Mouse (Mus musculus): ENCODE data around the gene Sycp1. TPM values are rescaled to one million over a fixed set of nuclear protein-coding genes. Genes with fewer than 3 reads are reported as not detected.

The Sycp1 gene
- polyA plus RNA-seq, 1 experiment from 2014 or later = 0.11 TPM

- no peaks in the 10 kb centered on the region for H3K4me1 ChIP-seq (replicated peaks; ENCODE audit: control insufficient read depth, insufficient read depth, low read length)
- H3K9ac ChIP-seq (ENCODE audit: low read depth, low read length) = no peak overlapping the region
- H3K36me3 ChIP-seq (ENCODE audit: control insufficient read depth, insufficient read depth, low read length) = no peaks in the 10 kb centered on the region
- no peak overlapping the region for H3K4me2 ChIP-seq (replicated peaks; ENCODE audit: low read depth, low read length)
- 7% methylated on average over 3 of the region's 3 CpGs for WGBS
- no peak for ATAC-seq (ENCODE audit: low FRiP score)
- peak; percentile 85 for DNase-seq (ENCODE audit: low spot score)
- no peaks in the 10 kb centered on the region for H3K27me3 ChIP-seq (ENCODE audit: control insufficient read depth, insufficient read depth, low read length)
- no peak overlapping the region for H3K27ac ChIP-seq (ENCODE audit: low read depth, low read length)
- H3K4me3 ChIP-seq (ENCODE audit: low read depth, low read length) = no peak overlapping the region
- no peaks in the 10 kb centered on the region for H3K9me3 ChIP-seq (ENCODE audit: control insufficient read depth, low read length)
These were observed 132.0 kb downstream of the Sycp1 start for GRCm38 (mm10) chr3:102803937-102804336.

- WGBS = 49% methylated on average over 4 of the region's 4 CpGs
- no peak for DNase-seq (ENCODE audit: low spot score)
- Histone ChIP-seq H3K9ac (ENCODE audit: low read depth, low read length) (no peak overlapping the region), H3K27ac (ENCODE audit: low read depth, low read length) (no peak overlapping the region), H3K4me3 (ENCODE audit: low read depth, low read length) (no peak overlapping the region), H3K27me3 (ENCODE audit: control insufficient read depth, insufficient read depth, low read length) (no peaks in the 10 kb centered on the region), H3K4me1 (replicated peaks; ENCODE audit: control insufficient read depth, insufficient read depth, low read length) (no peaks in the 10 kb centered on the region), H3K9me3 (ENCODE audit: control insufficient read depth, low read length) (no peaks in the 10 kb centered on the region), H3K36me3 (ENCODE audit: control insufficient read depth, insufficient read depth, low read length) (no peaks in the 10 kb centered on the region), H3K4me2 (replicated peaks; ENCODE audit: low read depth, low read length) (no peak overlapping the region)
- no peak for ATAC-seq (ENCODE audit: low FRiP score)
These were observed 148.5 kb downstream of the Sycp1 start for GRCm38 (mm10) chr3:102787369-102787768.

GRCm38 (mm10) chr3:102782618-102783017 is 153.3 kb downstream of the Sycp1 start, which contains the start of gene Tshb:
Gene Tshb (minus strand): TSS chr3:102782718.
- H3K36me3 ChIP-seq (ENCODE audit: control insufficient read depth, insufficient read depth, low read length) = no peaks in the 10 kb centered on the region
- H3K9me3 ChIP-seq (ENCODE audit: control insufficient read depth, low read length) = no peaks in the 10 kb centered on the region
- H3K4me2 ChIP-seq (replicated peaks; ENCODE audit: low read depth, low read length) = no peak within 1 kb of the TSS
- H3K27me3 ChIP-seq (ENCODE audit: control insufficient read depth, insufficient read depth, low read length) = no peaks in the 10 kb centered on the region
- ATAC-seq (ENCODE audit: low FRiP score) = no peak
- H3K4me3 ChIP-seq (ENCODE audit: low read depth, low read length) = no peak within 1 kb of the TSS
- H3K27ac ChIP-seq (ENCODE audit: low read depth, low read length) = no peak within 1 kb of the TSS
- no peaks in the 10 kb centered on the region for H3K4me1 ChIP-seq (replicated peaks; ENCODE audit: control insufficient read depth, insufficient read depth, low read length)
- DNase-seq (ENCODE audit: low spot score) = no peak
- 81% methylated on average over 2 of the region's 2 CpGs for whole genome bisulfite sequencing
- no peak within 1 kb of the TSS for H3K9ac ChIP-seq (ENCODE audit: low read depth, low read length)

GRCm38 (mm10) chr3:102773018-102773417 is 162.9 kb downstream of the Sycp1 start:
- no peak overlapping the region for H3K4me3 ChIP-seq (ENCODE audit: low read depth, low read length)
- H3K36me3 ChIP-seq (ENCODE audit: control insufficient read depth, insufficient read depth, low read length) = no peaks in the 10 kb centered on the region
- H3K4me1 ChIP-seq (replicated peaks; ENCODE audit: control insufficient read depth, insufficient read depth, low read length) = no peaks in the 10 kb centered on the region
- no peaks in the 10 kb centered on the region for H3K9me3 ChIP-seq (ENCODE audit: control insufficient read depth, low read length)
- no peak overlapping the region for H3K9ac ChIP-seq (ENCODE audit: low read depth, low read length)
- 96% methylated on average over 4 of the region's 4 CpGs for WGBS
- no peak for DNase-seq (ENCODE audit: low spot score)
- no peak for ATAC-seq (ENCODE audit: low FRiP score)
- H3K27me3 ChIP-seq (ENCODE audit: control insufficient read depth, insufficient read depth, low read length) = no peaks in the 10 kb centered on the region
- no peak overlapping the region for H3K27ac ChIP-seq (ENCODE audit: low read depth, low read length)
- no peak overlapping the region for H3K4me2 ChIP-seq (replicated peaks; ENCODE audit: low read depth, low read length)

Other genes with a start within 250 kb of the Sycp1 start
- 9.5 and 9.7 TPM in 2 replicates for gene Tspan2, start 201.6 kb downstream of the Sycp1 start, polyA plus RNA-seq (2014; fragmentation: Nextera tagmentation; extraction: Ambion mirVana)
- 0.18 and 0.23 TPM in 2 replicates for gene Tshb, start 153.4 kb downstream of the Sycp1 start, polyA plus RNA-seq (2014; fragmentation: Nextera tagmentation; extraction: Ambion mirVana)
- gene Nr1h5, start 28.0 kb upstream of the Sycp1 start, polyA plus RNA-seq (2014; fragmentation: Nextera tagmentation; extraction: Ambion mirVana) = not detected in 2 replicates
- gene Sike1, start 59.6 kb upstream of the Sycp1 start, polyA plus RNA-seq (2014; fragmentation: Nextera tagmentation; extraction: Ambion mirVana) = 103 and 104 TPM in 2 replicates
- 561 and 569 TPM in 2 replicates for gene Csde1, start 84.3 kb upstream of the Sycp1 start, polyA plus RNA-seq (2014; fragmentation: Nextera tagmentation; extraction: Ambion mirVana)
- gene Nras, start 122.2 kb upstream of the Sycp1 start, polyA plus RNA-seq (2014; fragmentation: Nextera tagmentation; extraction: Ambion mirVana) = 143 and 160 TPM in 2 replicates
- 0.08 and 0.31 TPM in 2 replicates for gene Ampd1, start 137.9 kb upstream of the Sycp1 start, polyA plus RNA-seq (2014; fragmentation: Nextera tagmentation; extraction: Ambion mirVana)
- 2.5 and 2.9 TPM in 2 replicates for gene Dennd2c, start 166.5 kb upstream of the Sycp1 start, polyA plus RNA-seq (2014; fragmentation: Nextera tagmentation; extraction: Ambion mirVana)
- 241 and 251 TPM in 2 replicates for gene Bcas2, start 235.6 kb upstream of the Sycp1 start, polyA plus RNA-seq (2014; fragmentation: Nextera tagmentation; extraction: Ambion mirVana)